Mouse (Mus musculus) midbrain, postnatal 0 days (tissue): ENCODE results near the gene Pou5f1. TPM values are rescaled to one million over a fixed set of nuclear protein-coding genes. Genes with fewer than 3 reads are reported as not detected.

Experiments used
- ATAC-seq: fragments of 200-750 bp; cut with Nextera tagmentation; 2 replicates; pipeline ENCODE4 v1.8.0; 2017; ENCODE audit warnings: moderate number of reproducible peaks, mild to moderate bottlenecking, moderate TSS enrichment, moderate library complexity; ENCODE audit not compliant: low FRiP score
- DNase-seq: peaks from one replicate; pipeline ENCODE4 v3.0.0-alpha.2; 2015; ENCODE audit warnings: low spot score
- H3K27ac ChIP-seq: fragments of 300-500 bp; sonication (generic); 2 replicates; pipeline ENCODE4 v1.5.1; 2014; ENCODE audit warnings: low read depth, mild to moderate bottlenecking, low read length, mixed read lengths
- H3K27me3 ChIP-seq: fragments of 300-500 bp; sonication (generic); 2 replicates; pipeline ENCODE4 v1.6.1; 2014; ENCODE audit warnings: low read length, control low read depth, mixed read lengths; ENCODE audit not compliant: insufficient read depth
- H3K36me3 ChIP-seq: fragments of 300-500 bp; sonication (generic); 2 replicates; pipeline ENCODE4 v1.6.1; 2014; ENCODE audit warnings: low read length, control low read depth, mixed read lengths; ENCODE audit not compliant: insufficient read depth
- H3K4me1 ChIP-seq: fragments of 300-500 bp; sonication (generic); 2 replicates; pipeline ENCODE4 v1.6.1; 2014; ENCODE audit warnings: mild to moderate bottlenecking, control low read depth, antibody characterized with exemption, low read length, mixed read lengths; ENCODE audit not compliant: insufficient read depth
- H3K4me2 ChIP-seq: fragments of 300-500 bp; sonication (generic); 2 replicates; pipeline ENCODE4 v1.6.1; 2014; ENCODE audit warnings: low read depth, mild to moderate bottlenecking, low read length, mixed read lengths; ENCODE audit not compliant: poor library complexity, severe bottlenecking
- H3K4me3 ChIP-seq: fragments of 300-500 bp; sonication (generic); 2 replicates; pipeline ENCODE4 v1.5.1; 2014; ENCODE audit warnings: low read depth, mild to moderate bottlenecking, low read length, moderate library complexity
- H3K9ac ChIP-seq: fragments of 300-500 bp; sonication (generic); replicated peaks from 2 replicates; pipeline ENCODE4 v1.6.1; 2014; ENCODE audit warnings: mild to moderate bottlenecking, low read length, moderate library complexity, mixed read lengths; ENCODE audit not compliant: poor library complexity, severe bottlenecking
- H3K9me3 ChIP-seq: fragments of 300-500 bp; sonication (generic); 2 replicates; pipeline ENCODE4 v1.6.1; 2016; ENCODE audit warnings: low read length, control low read depth
- CTCF ChIP-seq: IDR thresholded peaks from 2 replicates; pipeline ENCODE4 v1.5.1; 2016; ENCODE audit warnings: antibody characterized with exemption, mild to moderate bottlenecking
- WGBS: fragments of 180-500 bp; shearing (Covaris S2); extraction: QIAGEN DNeasy Blood & Tissue Kit; methylation state at CpG from one replicate; pipeline ENCODE4 v1.1.7; 2014; 5-methylcytosine and 5-hydroxymethylcytosine counted together
- polyA plus RNA-seq: library from polyadenylated mRNA; unstranded; fragments of >200 nt; fragmentation: Nextera tagmentation; extraction: Ambion mirVana; gene quantifications from 2 replicates; pipeline ENCODE4 v1.2.1, GENCODE M21; 2015
- total RNA-seq: library from RNA; depleted of rRNA; stranded (reverse); fragments of >200 nt; gene quantifications from 2 replicates; pipeline ENCODE4 v1.2.3, GENCODE M21; 2014

Gene Pou5f1
- total and polyA plus RNA-seq, 2 experiments from 2014 or later, result not detected

DNA sequence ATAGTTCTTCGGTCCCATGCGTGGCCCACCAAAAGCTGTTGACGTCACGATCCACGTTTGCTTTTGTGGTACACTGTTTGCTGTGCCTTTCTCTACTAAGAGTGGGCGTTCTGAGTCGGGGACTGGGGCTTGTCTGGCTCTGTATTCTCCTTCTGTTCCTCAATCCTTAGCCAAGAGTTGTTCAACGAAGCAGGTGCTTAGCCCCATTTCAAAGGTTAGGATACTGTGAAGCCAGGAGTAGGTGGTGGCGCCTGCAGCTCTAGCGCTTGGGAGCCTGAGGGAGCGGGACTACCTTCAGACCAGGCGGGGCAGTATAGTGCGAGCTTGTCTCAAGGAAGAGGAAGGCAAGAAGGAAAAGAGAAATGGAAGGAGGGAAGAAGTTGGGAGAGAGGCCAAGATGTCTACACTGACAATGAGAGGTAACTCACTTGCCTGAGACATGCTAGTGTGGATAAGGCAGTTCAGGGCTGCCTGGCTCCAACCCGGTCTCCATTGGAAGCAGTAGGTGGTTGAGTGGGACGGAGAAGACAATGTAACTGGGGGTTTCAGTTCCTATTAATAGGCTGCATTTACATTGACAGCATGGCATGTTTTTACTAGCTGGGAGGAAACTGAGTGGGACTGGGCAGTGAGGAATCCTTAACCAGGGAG, 37.1 kb downstream of the Pou5f1 start:
- TF ChIP-seq CTCF, result no peak
- ATAC-seq (no peak), DNase-seq (no peak)
- 74% methylated on average over 15 of the region's 15 CpGs for WGBS
- H3K27me3 ChIP-seq, result no peaks in the 10 kb centered on the region
- H3K4me3 ChIP-seq, result no peak overlapping the region
- H3K27ac ChIP-seq, result no peak overlapping the region
- H3K4me1 ChIP-seq, result no peaks in the 10 kb centered on the region
- no peak overlapping the region for H3K9ac ChIP-seq
- H3K36me3 ChIP-seq, result no peaks in the 10 kb centered on the region
- H3K9me3 ChIP-seq, result no peaks in the 10 kb centered on the region
- H3K4me2 ChIP-seq, result no peak overlapping the region

- TF ChIP-seq CTCF, result no peak
- Histone ChIP-seq H3K27ac (no peak overlapping the region), H3K4me3 (no peak overlapping the region), H3K27me3 (no peaks in the 10 kb centered on the region), H3K4me2 (no peak overlapping the region), H3K9ac (no peak overlapping the region), H3K36me3 (no peaks in the 10 kb centered on the region), H3K4me1 (no peaks in the 10 kb centered on the region), H3K9me3 (no peaks in the 10 kb centered on the region)
- ATAC-seq (no peak), DNase-seq (peak; percentile 32)
- WGBS, result 11% methylated on average over 14 of the region's 14 CpGs
Measured at GRCm38 (mm10) chr17:35543412-35543861, 37.6 kb downstream of the Pou5f1 start.

- Histone ChIP-seq H3K9me3 (no peaks in the 10 kb centered on the region), H3K9ac (no peak overlapping the region), H3K36me3 (no peaks in the 10 kb centered on the region), H3K4me3 (no peak overlapping the region), H3K4me1 (no peaks in the 10 kb centered on the region), H3K27me3 (no peaks in the 10 kb centered on the region), H3K27ac (no peak overlapping the region), H3K4me2 (no peak overlapping the region)
- no peak for ATAC-seq
- DNase-seq, result no peak
- no peak for TF ChIP-seq CTCF
- 69% methylated on average over 6 of the region's 6 CpGs for WGBS
Measured at GRCm38 (mm10) chr17:35544001-35544400, 38.2 kb downstream of the Pou5f1 start.

DNA sequence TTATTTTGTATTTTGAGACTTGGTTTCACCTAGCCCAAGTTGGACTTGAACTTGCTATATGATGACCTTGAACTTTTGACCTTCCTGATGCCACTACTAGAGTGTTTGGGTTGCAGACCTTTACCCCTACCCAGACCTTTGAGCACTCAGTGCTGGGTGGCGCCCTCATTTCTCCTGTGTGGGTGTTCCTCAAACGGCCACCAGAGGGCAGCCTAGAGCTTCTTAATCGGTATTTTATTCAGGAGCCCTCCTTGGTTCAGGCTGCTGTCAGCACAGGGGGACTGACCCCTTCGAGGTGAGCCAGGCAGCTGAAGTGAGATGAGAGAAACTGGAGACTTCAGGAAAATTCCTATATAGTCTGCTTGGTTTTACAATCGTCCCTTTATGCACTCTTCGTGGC, 38.9 kb downstream of the Pou5f1 start:
- H3K36me3 ChIP-seq, result no peaks in the 10 kb centered on the region
- no peak overlapping the region for H3K27ac ChIP-seq
- no peak overlapping the region for H3K4me3 ChIP-seq
- ATAC-seq, result peak; percentile 31; the same call in 1 of the 2 replicates
- peak; percentile 86 for TF ChIP-seq CTCF
- H3K27me3 ChIP-seq, result no peaks in the 10 kb centered on the region
- 32% methylated on average over 6 of the region's 6 CpGs for WGBS
- H3K4me2 ChIP-seq, result no peak overlapping the region
- peak; percentile 67 for DNase-seq
- H3K9me3 ChIP-seq, result no peaks in the 10 kb centered on the region
- no peaks in the 10 kb centered on the region for H3K4me1 ChIP-seq
- H3K9ac ChIP-seq, result no peak overlapping the region

- Histone ChIP-seq H3K4me3 (no peak overlapping the region), H3K4me2 (no peak overlapping the region), H3K4me1 (no peaks in the 10 kb centered on the region), H3K27me3 (no peaks in the 10 kb centered on the region), H3K9ac (no peak overlapping the region), H3K36me3 (no peaks in the 10 kb centered on the region), H3K9me3 (no peaks in the 10 kb centered on the region), H3K27ac (no peak overlapping the region)
- TF ChIP-seq CTCF, result no peak
- WGBS, result 65% methylated on average over 2 of the region's 2 CpGs
- ATAC-seq, result no peak
- DNase-seq, result no peak
Measured at GRCm38 (mm10) chr17:35547465-35547864, 41.6 kb downstream of the Pou5f1 start.

DNA sequence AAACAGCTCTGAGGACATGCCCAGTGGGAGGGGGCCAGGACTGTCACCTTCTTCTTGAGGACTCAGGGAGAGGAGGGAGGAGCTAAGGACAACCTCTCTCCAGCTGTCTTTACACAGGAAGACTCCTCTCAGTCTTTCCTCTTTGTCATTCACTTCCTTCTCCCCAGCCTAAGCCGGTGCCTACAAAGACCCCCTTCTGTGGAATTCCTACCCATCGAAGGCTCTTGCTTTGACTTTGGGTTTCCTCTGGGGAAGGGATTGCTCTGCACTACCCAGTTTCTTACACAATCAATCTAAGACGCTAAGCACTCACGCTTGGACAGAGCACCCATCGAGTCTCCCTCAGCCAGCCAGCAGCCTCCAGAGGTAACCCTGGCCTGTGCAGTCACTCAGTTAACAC, 42.8 kb downstream of the Pou5f1 start:
- H3K9ac ChIP-seq, result no peak overlapping the region
- 18% methylated on average over 5 of the region's 5 CpGs for WGBS
- ATAC-seq (no peak), DNase-seq (no peak)
- no peaks in the 10 kb centered on the region for H3K36me3 ChIP-seq
- no peak overlapping the region for H3K4me2 ChIP-seq
- no peak overlapping the region for H3K27ac ChIP-seq
- no peaks in the 10 kb centered on the region for H3K27me3 ChIP-seq
- no peak for TF ChIP-seq CTCF
- no peaks in the 10 kb centered on the region for H3K4me1 ChIP-seq
- no peak overlapping the region for H3K4me3 ChIP-seq
- no peaks in the 10 kb centered on the region for H3K9me3 ChIP-seq
